Mouse (Mus musculus) lung, adult 2 months (tissue): Measurements from ENCODE around the gene Cpped1. TPM values are rescaled to one million over a fixed set of nuclear protein-coding genes. Genes with fewer than 3 reads are reported as not detected.

Experiments
- DNase-seq: peaks from one replicate; pipeline ENCODE4 v3.0.0; 2022
- H3K4me1 ChIP-seq: fragments of 200-500 bp; 2 replicates; pipeline ENCODE4 v1.6.1; 2011; ENCODE audit warnings: low read length; ENCODE audit not compliant: control insufficient read depth, insufficient read depth
- H3K4me3 ChIP-seq: fragments of 200-500 bp; replicated peaks from 2 replicates; pipeline ENCODE3; 2011; ENCODE audit warnings: low read depth, mild to moderate bottlenecking, control low read depth, low read length; ENCODE audit errors: extremely low read depth
- CTCF ChIP-seq: fragments of 200-500 bp; IDR thresholded peaks from 2 replicates; pipeline ENCODE4 v1.5.1; 2011; ENCODE audit warnings: mild to moderate bottlenecking, low read length, control low read depth; ENCODE audit not compliant: insufficient read depth
- POLR2A ChIP-seq: fragments of 200-500 bp; IDR thresholded peaks from 2 replicates; pipeline ENCODE4 v1.6.1; 2011; ENCODE audit warnings: low read depth, mild to moderate bottlenecking, control low read depth, low read length, borderline replicate concordance; ENCODE audit errors: extremely low read depth
- WGBS: fragments of 180-500 bp; shearing (Covaris S2); methylation state at CpG from one replicate; pipeline ENCODE4 v1.1.7; 2018; 5-methylcytosine and 5-hydroxymethylcytosine counted together
- polyA plus RNA-seq: library from polyadenylated mRNA; depleted of rRNA; stranded (reverse); fragments of >200 nt; gene quantifications from 2 replicates; pipeline ENCODE4 v1.2.3, GENCODE M21; 2012

Cpped1 gene
- polyA plus RNA-seq, 1 experiment = 15.7 TPM

GRCm38 (mm10) chr16:11852716-11853605 is 56.3 kb downstream of the Cpped1 start:
- WGBS = 87% methylated on average over 8 of the region's 8 CpGs
- H3K4me3 ChIP-seq = no peak overlapping the region
- TF ChIP-seq POLR2A (no peak), CTCF (no peak)
- no peak for DNase-seq
- no peaks in the 10 kb centered on the region for H3K4me1 ChIP-seq

- DNase-seq = no peak
- H3K4me3 ChIP-seq = no peak overlapping the region
- TF ChIP-seq CTCF (no peak), POLR2A (no peak)
- 71% methylated on average over 5 of the region's 5 CpGs for WGBS
- no peaks in the 10 kb centered on the region for H3K4me1 ChIP-seq
These were observed 60.1 kb downstream of the Cpped1 start for GRCm38 (mm10) chr16:11848990-11849658.

GRCm38 (mm10) chr16:11845309-11845708 is 63.9 kb downstream of the Cpped1 start:
- no peak overlapping the region for H3K4me3 ChIP-seq
- no peaks in the 10 kb centered on the region for H3K4me1 ChIP-seq
- DNase-seq = no peak
- TF ChIP-seq CTCF (no peak), POLR2A (no peak)
- WGBS = 93% methylated on average over 5 of the region's 5 CpGs

GRCm38 (mm10) chr16:11843441-11843840 is 65.8 kb downstream of the Cpped1 start:
- no peak overlapping the region for H3K4me3 ChIP-seq
- DNase-seq = no peak
- 93% methylated on average over 2 of the region's 2 CpGs for WGBS
- TF ChIP-seq POLR2A (no peak), CTCF (no peak)
- no peaks in the 10 kb centered on the region for H3K4me1 ChIP-seq

- 69% methylated on average over 1 of the region's 1 CpGs for WGBS
- DNase-seq = no peak
- no peaks in the 10 kb centered on the region for H3K4me1 ChIP-seq
- no peak overlapping the region for H3K4me3 ChIP-seq
- TF ChIP-seq POLR2A (no peak), CTCF (no peak)
These were observed 75.8 kb downstream of the Cpped1 start for GRCm38 (mm10) chr16:11833474-11833873.

GRCm38 (mm10) chr16:11828816-11829215 is 80.4 kb downstream of the Cpped1 start:
- 85% methylated on average over 1 of the region's 1 CpGs for WGBS
- TF ChIP-seq POLR2A (no peak), CTCF (no peak)
- Histone ChIP-seq H3K4me3 (no peak overlapping the region), H3K4me1 (no peaks in the 10 kb centered on the region; the same call in 1 of the 2 replicates)
- DNase-seq = no peak

- WGBS = 60% methylated on average over 7 of the region's 7 CpGs
- TF ChIP-seq POLR2A (no peak), CTCF (no peak)
- no peak for DNase-seq
- no peaks in the 10 kb centered on the region; the same call in 1 of the 2 replicates for H3K4me1 ChIP-seq
- no peak overlapping the region for H3K4me3 ChIP-seq
These were observed 84.4 kb downstream of the Cpped1 start for GRCm38 (mm10) chr16:11824833-11825232.

- no peak overlapping the region for H3K4me3 ChIP-seq
- no peak for DNase-seq
- 74% methylated on average over 8 of the region's 8 CpGs for WGBS
- H3K4me1 ChIP-seq = no peaks in the 10 kb centered on the region; the same call in 1 of the 2 replicates
- no peak for TF ChIP-seq POLR2A
- no peak for TF ChIP-seq CTCF
These were observed 84.9 kb downstream of the Cpped1 start for GRCm38 (mm10) chr16:11824385-11824784.

- WGBS = 87% methylated on average over 7 of the region's 7 CpGs
- TF ChIP-seq CTCF = no peak
- TF ChIP-seq POLR2A = no peak
- no peak for DNase-seq
- no peak overlapping the region for H3K4me3 ChIP-seq
- H3K4me1 ChIP-seq = no peaks in the 10 kb centered on the region; the same call in 1 of the 2 replicates
These were observed 88.5 kb downstream of the Cpped1 start for GRCm38 (mm10) chr16:11820791-11821190.
